Mouse (Mus musculus) liver, embryonic 16.5 days (tissue): ENCODE results near the gene Pitx2. TPM values are rescaled to one million over a fixed set of nuclear protein-coding genes. Genes with fewer than 3 reads are reported as not detected.

Experiments
- ATAC-seq: fragments of 200-750 bp; cut with Nextera tagmentation; 2 replicates; pipeline ENCODE4 v1.8.0; 2017; ENCODE audit warnings: low read depth, mild to moderate bottlenecking, moderate number of reproducible peaks, moderate library complexity
- H3K27ac ChIP-seq: fragments of 300-500 bp; sonication (generic); 2 replicates; pipeline ENCODE4 v1.5.1; 2014; ENCODE audit warnings: mild to moderate bottlenecking, low read length
- H3K27me3 ChIP-seq: fragments of 300-500 bp; sonication (generic); 2 replicates; pipeline ENCODE4 v1.6.1; 2014; ENCODE audit warnings: low read depth, low read length, mixed read lengths; ENCODE audit not compliant: control insufficient read depth, insufficient read depth
- H3K36me3 ChIP-seq: fragments of 300-500 bp; sonication (generic); 2 replicates; pipeline ENCODE4 v1.6.1; 2014; ENCODE audit warnings: mild to moderate bottlenecking; ENCODE audit not compliant: control insufficient read depth, insufficient read depth
- H3K4me1 ChIP-seq: fragments of 300-500 bp; sonication (generic); 2 replicates; pipeline ENCODE4 v1.6.1; 2014; ENCODE audit warnings: low read depth, low read length, mixed read lengths; ENCODE audit not compliant: control insufficient read depth
- H3K4me2 ChIP-seq: fragments of 300-500 bp; sonication (generic); 2 replicates; pipeline ENCODE4 v1.6.1; 2014; ENCODE audit warnings: low read depth, low read length, mixed read lengths
- H3K4me3 ChIP-seq: fragments of 300-500 bp; sonication (generic); 2 replicates; pipeline ENCODE4 v1.5.1; 2014; ENCODE audit warnings: low read depth, mild to moderate bottlenecking, low read length
- H3K9ac ChIP-seq: fragments of 300-500 bp; sonication (generic); 2 replicates; pipeline ENCODE4 v1.6.1; 2014; ENCODE audit warnings: low read depth, low read length
- H3K9me3 ChIP-seq: fragments of 300-500 bp; sonication (generic); replicated peaks from 2 replicates; pipeline ENCODE4 v1.6.1; 2016; ENCODE audit warnings: low read length; ENCODE audit not compliant: control insufficient read depth
- WGBS: fragments of 180-500 bp; shearing (Covaris S2); extraction: QIAGEN DNeasy Blood & Tissue Kit; methylation state at CpG from one replicate; pipeline ENCODE4 v1.1.7; 2014; ENCODE audit not compliant: insufficient replicate concordance; 5-methylcytosine and 5-hydroxymethylcytosine counted together
- polyA plus RNA-seq: library from polyadenylated mRNA; unstranded; fragments of >200 nt; fragmentation: Nextera tagmentation; extraction: Ambion mirVana; gene quantifications from 2 replicates; pipeline ENCODE4 v1.2.1, GENCODE M21; 2015

Gene Pitx2
- polyA plus RNA-seq, 1 experiment from 2014 or later: 0.77 TPM

DNA sequence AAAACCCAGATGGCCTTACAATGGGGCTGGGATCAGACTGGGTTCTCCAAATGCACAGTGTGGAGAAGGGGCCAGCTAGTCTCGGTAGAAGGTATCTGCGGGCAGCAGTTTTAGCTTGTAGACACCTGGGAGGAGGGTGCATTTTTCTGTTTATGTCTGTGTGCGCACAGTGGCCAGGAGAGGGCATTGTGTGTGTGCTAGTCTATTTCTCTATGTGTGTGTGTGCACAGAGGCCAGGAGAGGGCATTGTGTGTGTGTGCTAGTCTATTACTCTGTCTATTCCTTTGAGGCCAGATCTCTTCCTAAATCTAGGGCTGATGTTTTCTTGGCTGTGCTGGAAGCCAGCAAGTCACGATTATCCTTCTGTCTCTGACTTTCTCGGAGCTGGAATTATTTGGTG lies 58.8 kb downstream of the Pitx2 start:
- WGBS: 74% methylated on average over 5 of the region's 5 CpGs
- H3K36me3 ChIP-seq: no peaks in the 10 kb centered on the region
- H3K27ac ChIP-seq: no peak overlapping the region

More for the DNA sequence above, 58.8 kb downstream of the Pitx2 start:
- Histone ChIP-seq H3K4me3 (no peak overlapping the region), H3K4me1 (no peaks in the 10 kb centered on the region), H3K9ac (no peak overlapping the region), H3K9me3 (no peaks in the 10 kb centered on the region), H3K4me2 (no peak overlapping the region), H3K27me3 (no peaks in the 10 kb centered on the region)
- no peak for ATAC-seq

Other genes starting within 250 kb of the Pitx2 start
- gene Enpep, start 132.8 kb downstream of the Pitx2 start, polyA plus RNA-seq: 5.4 and 6.8 TPM in 2 replicates